Mouse (Mus musculus): ENCODE measurements around the gene Coa4.

- TF ChIP-seq POLR2A (IDR thresholded peaks at IDR 0.05; ENCODE audit: insufficient read depth, low read depth, low read length) (no peak), CTCF (IDR thresholded peaks at IDR 0.05; ENCODE audit: insufficient read depth, low read depth, low read length) (no peak)
Measured at GRCm38 (mm10) chr7:100524669-100525068, 12.2 kb upstream of the Coa4 start.
